Mouse (Mus musculus): ENCODE data around the gene Dcp1a. TPM values are rescaled to one million over a fixed set of nuclear protein-coding genes. Genes with fewer than 3 reads are reported as not detected.

Dcp1a gene
- polyA plus RNA-seq, 1 experiment from 2014 or later: 3.3 TPM

DNA sequence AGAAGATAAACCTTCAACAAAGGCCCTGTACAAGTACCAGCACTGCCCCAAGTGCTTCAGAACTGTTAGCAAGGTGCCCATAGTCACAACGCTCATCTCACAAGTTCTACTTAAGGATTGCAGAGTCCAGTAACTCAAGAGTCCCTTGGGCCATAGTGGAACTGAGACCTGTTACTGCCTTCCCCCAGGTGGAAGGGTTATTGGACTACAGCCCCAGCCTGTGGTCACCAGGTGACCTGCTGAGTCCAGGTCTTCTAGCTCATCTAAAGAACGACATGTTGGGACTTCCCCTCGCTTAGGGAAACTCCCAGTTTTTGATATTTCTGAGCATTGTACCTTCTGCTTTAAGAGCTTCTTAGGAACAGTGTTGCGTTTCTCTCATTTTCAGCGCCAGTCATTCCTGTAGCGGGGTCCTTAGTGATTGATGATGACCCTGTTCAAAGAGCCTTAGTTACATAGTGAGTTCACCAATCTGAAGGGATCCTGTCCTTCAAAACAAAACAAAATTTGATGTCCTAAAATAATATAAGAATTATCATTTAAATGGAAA is 31.0 kb downstream of the Dcp1a start:
- Histone ChIP-seq H3K4me1 (ENCODE audit: insufficient read depth) (no peaks in the 10 kb centered on the region), H3K9me3 (ENCODE audit: low read length) (no peaks in the 10 kb centered on the region), H3K4me2 (ENCODE audit: low read depth, low read length) (no peak overlapping the region), H3K27me3 (ENCODE audit: insufficient read depth, low read length) (no peaks in the 10 kb centered on the region), H3K36me3 (replicated peaks; ENCODE audit: insufficient read depth, low read length) (peaks cover 66% of the 10 kb centered on the region), H3K27ac (ENCODE audit: low read depth) (no peak overlapping the region), H3K4me3 (ENCODE audit: low read depth, low read length) (no peak overlapping the region), H3K9ac (replicated peaks) (no peak overlapping the region)
- WGBS (ENCODE audit: insufficient replicate concordance): 91% methylated on average over 6 of the region's 6 CpGs
- DNase-seq (no peak), ATAC-seq (no peak)
- no peak for TF ChIP-seq CTCF (IDR thresholded peaks at IDR 0.05; ENCODE audit: low read depth)
- no peak for TF ChIP-seq EP300 (IDR thresholded peaks at IDR 0.05; ENCODE audit: low read depth)

DNA sequence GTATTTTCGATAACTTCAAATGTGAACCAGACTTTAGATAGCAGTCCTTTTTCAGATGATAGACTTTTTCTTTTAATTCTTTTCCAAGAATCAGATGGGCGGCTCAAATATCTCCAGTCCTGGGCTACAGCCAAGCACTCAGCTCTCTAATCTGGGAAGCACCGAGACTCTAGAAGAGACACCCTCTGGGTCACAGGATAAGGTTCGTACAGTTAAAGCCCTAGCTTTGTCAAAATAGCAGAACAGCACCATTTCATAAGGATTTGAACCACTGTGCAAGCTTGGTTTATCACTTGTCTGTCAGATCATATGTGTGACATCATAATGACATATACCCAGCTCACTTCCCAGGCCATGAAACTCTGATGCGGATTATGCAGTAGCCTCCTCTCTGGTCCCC is 33.6 kb downstream of the Dcp1a start:
- Histone ChIP-seq H3K36me3 (replicated peaks; ENCODE audit: insufficient read depth, low read length) (peaks cover 47% of the 10 kb centered on the region), H3K4me1 (ENCODE audit: insufficient read depth) (no peaks in the 10 kb centered on the region), H3K4me3 (ENCODE audit: low read depth, low read length) (no peak overlapping the region), H3K27ac (ENCODE audit: low read depth) (no peak overlapping the region), H3K27me3 (ENCODE audit: insufficient read depth, low read length) (no peaks in the 10 kb centered on the region), H3K9me3 (ENCODE audit: low read length) (no peaks in the 10 kb centered on the region), H3K4me2 (ENCODE audit: low read depth, low read length) (no peak overlapping the region), H3K9ac (replicated peaks) (no peak overlapping the region)
- 71% methylated on average over 5 of the region's 5 CpGs for WGBS (ENCODE audit: insufficient replicate concordance)
- DNase-seq (no peak), ATAC-seq (peak; percentile 63)
- TF ChIP-seq CTCF (IDR thresholded peaks at IDR 0.05; ENCODE audit: low read depth) (no peak), EP300 (IDR thresholded peaks at IDR 0.05; ENCODE audit: low read depth) (no peak)

DNA sequence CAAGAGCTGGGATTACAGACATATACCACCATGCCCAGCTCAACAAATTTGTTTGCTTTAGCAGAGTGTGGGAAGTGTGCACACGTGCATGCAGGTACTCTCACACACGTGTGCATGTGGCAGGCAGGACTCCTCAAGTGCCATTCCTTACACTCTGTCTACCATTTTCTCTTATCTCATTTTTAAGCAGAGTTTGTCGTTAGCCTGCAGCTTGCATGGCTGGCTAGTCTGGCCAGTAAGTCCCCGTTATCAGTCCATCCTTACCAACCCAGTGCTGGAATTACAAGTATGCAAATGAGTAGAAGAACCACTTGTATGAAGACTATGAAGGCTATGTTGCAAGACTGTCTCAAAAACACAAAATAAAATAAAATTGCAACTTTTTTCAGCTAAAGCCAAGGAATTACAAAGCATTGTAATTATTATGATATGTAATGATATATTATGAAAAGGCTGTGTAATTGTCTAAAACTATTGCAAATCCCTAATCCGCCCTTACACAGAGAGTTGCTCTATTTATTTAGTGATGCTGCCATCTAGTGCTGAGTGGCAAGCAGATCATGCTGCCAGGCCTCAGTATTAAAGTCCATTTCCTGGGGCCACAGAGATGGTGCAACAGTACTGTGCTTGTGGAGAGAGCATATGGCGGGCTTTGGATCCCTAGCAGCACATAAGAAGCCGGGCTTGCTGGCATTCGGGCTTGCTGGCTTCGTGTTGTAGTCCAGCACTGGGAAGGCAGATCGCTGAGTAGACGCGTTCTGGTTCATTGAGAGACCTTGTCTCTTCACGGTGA is 36.8 kb downstream of the Dcp1a start:
- WGBS (ENCODE audit: insufficient replicate concordance): 71% methylated on average over 13 of the region's 13 CpGs
- Histone ChIP-seq H3K27me3 (ENCODE audit: insufficient read depth, low read length) (no peaks in the 10 kb centered on the region), H3K36me3 (replicated peaks; ENCODE audit: insufficient read depth, low read length) (peaks cover 55% of the 10 kb centered on the region), H3K27ac (ENCODE audit: low read depth) (no peak overlapping the region), H3K4me3 (ENCODE audit: low read depth, low read length) (no peak overlapping the region), H3K9me3 (ENCODE audit: low read length) (no peaks in the 10 kb centered on the region), H3K4me2 (ENCODE audit: low read depth, low read length) (no peak overlapping the region), H3K4me1 (ENCODE audit: insufficient read depth) (no peaks in the 10 kb centered on the region), H3K9ac (replicated peaks) (no peak overlapping the region)
- TF ChIP-seq CTCF (IDR thresholded peaks at IDR 0.05; ENCODE audit: low read depth) (peak; percentile 74), EP300 (IDR thresholded peaks at IDR 0.05; ENCODE audit: low read depth) (no peak; the same call in none of the 2 replicates)
- ATAC-seq (peak; percentile 85), DNase-seq (peak; percentile 22)

DNA sequence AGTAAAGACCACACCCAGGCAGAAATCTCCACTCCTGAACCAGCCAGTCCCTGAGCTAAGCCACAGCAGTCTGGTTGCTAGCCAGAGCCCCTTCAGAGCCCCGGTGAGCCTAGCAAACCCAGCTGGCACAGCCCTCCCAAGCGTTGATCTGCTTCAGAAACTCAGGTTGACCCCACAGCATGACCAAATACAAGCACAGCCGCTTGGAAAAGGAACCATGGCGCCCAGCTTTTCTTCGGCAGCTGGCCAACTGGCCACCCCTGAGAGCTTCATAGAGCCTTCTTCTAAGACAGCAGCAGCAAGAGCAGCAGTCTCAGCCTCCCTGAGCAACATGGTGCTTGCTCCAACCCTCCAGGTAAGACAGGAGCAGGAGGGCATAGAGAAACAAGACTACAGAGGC is 40.0 kb downstream of the Dcp1a start:
- TF ChIP-seq EP300 (IDR thresholded peaks at IDR 0.05; ENCODE audit: low read depth): no peak
- no peak for TF ChIP-seq CTCF (IDR thresholded peaks at IDR 0.05; ENCODE audit: low read depth)
- ATAC-seq: no peak
- H3K9me3 ChIP-seq (ENCODE audit: low read length): no peaks in the 10 kb centered on the region
- WGBS (ENCODE audit: insufficient replicate concordance): 84% methylated on average over 5 of the region's 5 CpGs
- no peak overlapping the region for H3K9ac ChIP-seq (replicated peaks)
- H3K4me3 ChIP-seq (ENCODE audit: low read depth, low read length): no peak overlapping the region
- no peaks in the 10 kb centered on the region for H3K4me1 ChIP-seq (ENCODE audit: insufficient read depth)
- H3K27ac ChIP-seq (ENCODE audit: low read depth): no peak overlapping the region
- peaks cover 53% of the 10 kb centered on the region for H3K36me3 ChIP-seq (replicated peaks; ENCODE audit: insufficient read depth, low read length)
- H3K4me2 ChIP-seq (ENCODE audit: low read depth, low read length): no peak overlapping the region
- no peaks in the 10 kb centered on the region for H3K27me3 ChIP-seq (ENCODE audit: insufficient read depth, low read length)
- no peak for DNase-seq

DNA sequence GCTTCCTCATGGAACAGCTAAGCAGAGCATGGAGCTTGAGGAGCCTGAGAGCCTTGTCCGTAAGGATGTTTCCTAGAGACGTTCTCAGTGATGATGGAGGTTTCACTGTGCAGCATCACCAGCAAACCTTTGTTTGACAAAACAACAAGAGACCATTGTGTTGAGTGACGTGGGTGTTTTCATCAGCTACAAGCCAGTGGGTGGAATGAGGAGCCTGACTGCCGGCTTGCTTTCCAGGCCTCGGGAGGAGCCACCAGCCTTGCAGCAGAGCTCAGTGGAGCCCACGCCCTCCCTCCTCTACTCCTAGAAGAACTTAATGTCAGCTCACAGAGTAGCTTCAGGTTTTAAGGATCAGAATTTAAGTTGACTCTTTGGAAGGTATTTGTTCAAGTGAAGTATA is 44.0 kb downstream of the Dcp1a start:
- Histone ChIP-seq H3K4me3 (ENCODE audit: low read depth, low read length) (no peak overlapping the region), H3K4me2 (ENCODE audit: low read depth, low read length) (no peak overlapping the region), H3K9me3 (ENCODE audit: low read length) (no peaks in the 10 kb centered on the region), H3K9ac (replicated peaks) (no peak overlapping the region), H3K4me1 (ENCODE audit: insufficient read depth) (no peaks in the 10 kb centered on the region), H3K27me3 (ENCODE audit: insufficient read depth, low read length) (no peaks in the 10 kb centered on the region), H3K27ac (ENCODE audit: low read depth) (no peak overlapping the region), H3K36me3 (replicated peaks; ENCODE audit: insufficient read depth, low read length) (peaks cover 64% of the 10 kb centered on the region)
- TF ChIP-seq CTCF (IDR thresholded peaks at IDR 0.05; ENCODE audit: low read depth) (no peak), EP300 (IDR thresholded peaks at IDR 0.05; ENCODE audit: low read depth) (no peak)
- ATAC-seq (no peak), DNase-seq (no peak)
- WGBS (ENCODE audit: insufficient replicate concordance): 85% methylated on average over 6 of the region's 6 CpGs

DNA sequence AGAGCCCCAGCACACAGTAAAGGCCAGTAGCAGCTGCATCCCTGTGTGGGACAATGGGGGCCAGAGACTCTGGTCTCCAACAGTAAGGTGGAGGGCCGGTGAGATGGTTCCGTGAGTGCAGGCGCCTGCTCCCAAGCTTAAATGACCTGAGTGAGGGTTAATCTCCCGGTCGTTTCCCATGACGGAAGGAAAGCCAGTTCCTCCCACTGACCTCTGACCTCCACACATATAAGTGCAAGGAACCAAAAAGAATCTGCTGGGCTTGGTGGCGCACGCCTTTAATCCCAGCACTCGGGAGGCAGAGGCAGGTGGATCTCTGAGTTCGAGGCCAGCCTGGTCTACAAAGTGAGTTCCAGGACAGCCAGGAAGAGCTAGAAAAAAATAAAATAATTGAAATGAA is 49.1 kb downstream of the Dcp1a start:
- H3K4me1 ChIP-seq (ENCODE audit: insufficient read depth): no peaks in the 10 kb centered on the region
- ATAC-seq (no peak), DNase-seq (no peak)
- peaks cover 27% of the 10 kb centered on the region for H3K36me3 ChIP-seq (replicated peaks; ENCODE audit: insufficient read depth, low read length)
- H3K27me3 ChIP-seq (ENCODE audit: insufficient read depth, low read length): no peaks in the 10 kb centered on the region
- no peak overlapping the region for H3K9ac ChIP-seq (replicated peaks)
- H3K27ac ChIP-seq (ENCODE audit: low read depth): no peak overlapping the region
- 86% methylated on average over 10 of the region's 10 CpGs for WGBS (ENCODE audit: insufficient replicate concordance)
- TF ChIP-seq CTCF (IDR thresholded peaks at IDR 0.05; ENCODE audit: low read depth) (no peak), EP300 (IDR thresholded peaks at IDR 0.05; ENCODE audit: low read depth) (no peak)
- no peak overlapping the region for H3K4me3 ChIP-seq (ENCODE audit: low read depth, low read length)
- no peaks in the 10 kb centered on the region for H3K9me3 ChIP-seq (ENCODE audit: low read length)
- no peak overlapping the region for H3K4me2 ChIP-seq (ENCODE audit: low read depth, low read length)

Measured in liver, postnatal 0 days (tissue).